Mouse (Mus musculus): ENCODE data around the gene Ube2d3. TPM values are rescaled to one million over a fixed set of nuclear protein-coding genes. Genes with fewer than 3 reads are reported as not detected.

Ube2d3 gene
- polyA plus RNA-seq, 1 experiment from 2014 or later = 409 TPM

- no peaks in the 10 kb centered on the region for H3K36me3 ChIP-seq
- H3K9ac ChIP-seq = no peak overlapping the region
- H3K4me3 ChIP-seq = no peak overlapping the region
- WGBS = 88% methylated on average over 13 of the region's 13 CpGs
- no peak for ATAC-seq (ENCODE audit: low FRiP score)
- no peaks in the 10 kb centered on the region for H3K9me3 ChIP-seq
- H3K4me1 ChIP-seq (replicated peaks) = no peaks in the 10 kb centered on the region
- no peak overlapping the region for H3K27ac ChIP-seq
- H3K4me2 ChIP-seq = no peak overlapping the region
- H3K27me3 ChIP-seq = no peaks in the 10 kb centered on the region
These were observed 68.0 kb downstream of the Ube2d3 start for GRCm38 (mm10) chr3:135505916-135506482.

GRCm38 (mm10) chr3:135507506-135507905, 69.6 kb downstream of the Ube2d3 start:
- Histone ChIP-seq H3K9me3 (no peaks in the 10 kb centered on the region), H3K27ac (no peak overlapping the region), H3K4me3 (no peak overlapping the region), H3K36me3 (no peaks in the 10 kb centered on the region), H3K4me2 (no peak overlapping the region), H3K27me3 (no peaks in the 10 kb centered on the region), H3K4me1 (replicated peaks) (no peaks in the 10 kb centered on the region), H3K9ac (no peak overlapping the region)
- WGBS = 93% methylated on average over 7 of the region's 7 CpGs
- no peak for ATAC-seq (ENCODE audit: low FRiP score)

- ATAC-seq (ENCODE audit: low FRiP score) = no peak
- H3K4me3 ChIP-seq = no peak overlapping the region
These were observed 70.2 kb downstream of the Ube2d3 start for GRCm38 (mm10) chr3:135508191-135508590.

GRCm38 (mm10) chr3:135510372-135510771, 72.4 kb downstream of the Ube2d3 start:
- Histone ChIP-seq H3K4me2 (no peak overlapping the region), H3K27me3 (no peaks in the 10 kb centered on the region), H3K9ac (no peak overlapping the region), H3K27ac (no peak overlapping the region), H3K4me1 (replicated peaks) (peaks cover 8% of the 10 kb centered on the region), H3K9me3 (no peaks in the 10 kb centered on the region), H3K36me3 (no peaks in the 10 kb centered on the region), H3K4me3 (no peak overlapping the region)
- whole genome bisulfite sequencing = 93% methylated on average over 3 of the region's 3 CpGs
- no peak for ATAC-seq (ENCODE audit: low FRiP score)

More at GRCm38 (mm10) chr3:135508191-135508590, 70.2 kb downstream of the Ube2d3 start:
- 91% methylated on average over 1 of the region's 1 CpGs for WGBS
- no peak overlapping the region for H3K4me2 ChIP-seq
- no peak overlapping the region for H3K27ac ChIP-seq
- H3K9me3 ChIP-seq = no peaks in the 10 kb centered on the region
- H3K36me3 ChIP-seq = no peaks in the 10 kb centered on the region
- peaks cover 3% of the 10 kb centered on the region for H3K4me1 ChIP-seq (replicated peaks)
- no peaks in the 10 kb centered on the region for H3K27me3 ChIP-seq
- H3K9ac ChIP-seq = no peak overlapping the region

- no peak for ATAC-seq (ENCODE audit: low FRiP score)
These were observed 73.7 kb downstream of the Ube2d3 start for GRCm38 (mm10) chr3:135511683-135512082.

GRCm38 (mm10) chr3:135513270-135513669, 75.3 kb downstream of the Ube2d3 start:
- 32% methylated on average over 11 of the region's 11 CpGs for WGBS
- H3K27me3 ChIP-seq = no peaks in the 10 kb centered on the region
- peak; percentile 70 for ATAC-seq (ENCODE audit: low FRiP score)
- no peak overlapping the region for H3K4me3 ChIP-seq
- H3K36me3 ChIP-seq = no peaks in the 10 kb centered on the region
- H3K4me1 ChIP-seq (replicated peaks) = peaks cover 8% of the 10 kb centered on the region
- no peak overlapping the region for H3K9ac ChIP-seq
- no peaks in the 10 kb centered on the region for H3K9me3 ChIP-seq
- no peak overlapping the region for H3K27ac ChIP-seq
- H3K4me2 ChIP-seq = peak overlapping the region; percentile 32; the same call in 1 of the 2 replicates

More at GRCm38 (mm10) chr3:135511683-135512082, 73.7 kb downstream of the Ube2d3 start:
- H3K4me1 ChIP-seq (replicated peaks) = peaks cover 8% of the 10 kb centered on the region
- no peak overlapping the region for H3K4me2 ChIP-seq
- no peaks in the 10 kb centered on the region for H3K27me3 ChIP-seq
- no peaks in the 10 kb centered on the region for H3K9me3 ChIP-seq
- no peak overlapping the region for H3K4me3 ChIP-seq
- no peak overlapping the region for H3K9ac ChIP-seq
- WGBS = 48% methylated on average over 11 of the region's 11 CpGs
- H3K36me3 ChIP-seq = no peaks in the 10 kb centered on the region
- H3K27ac ChIP-seq = no peak overlapping the region

GRCm38 (mm10) chr3:135513800-135514425, 76.0 kb downstream of the Ube2d3 start:
- Histone ChIP-seq H3K9ac (no peak overlapping the region), H3K9me3 (no peaks in the 10 kb centered on the region), H3K27ac (no peak overlapping the region), H3K4me2 (no peak overlapping the region), H3K4me1 (replicated peaks) (peaks cover 8% of the 10 kb centered on the region), H3K36me3 (no peaks in the 10 kb centered on the region), H3K4me3 (no peak overlapping the region), H3K27me3 (no peaks in the 10 kb centered on the region)
- 78% methylated on average over 14 of the region's 14 CpGs for WGBS
- ATAC-seq (ENCODE audit: low FRiP score) = 0 out of 2 replicates have a peak, but pooled peaks have one; percentile 8

GRCm38 (mm10) chr3:135515246-135515645, 77.3 kb downstream of the Ube2d3 start:
- peaks cover 8% of the 10 kb centered on the region for H3K4me1 ChIP-seq (replicated peaks)
- WGBS = 86% methylated on average over 5 of the region's 5 CpGs
- H3K36me3 ChIP-seq = no peaks in the 10 kb centered on the region
- H3K4me3 ChIP-seq = no peak overlapping the region
- H3K9me3 ChIP-seq = no peaks in the 10 kb centered on the region
- H3K4me2 ChIP-seq = no peak overlapping the region
- H3K27ac ChIP-seq = no peak overlapping the region
- H3K9ac ChIP-seq = no peak overlapping the region
- H3K27me3 ChIP-seq = no peaks in the 10 kb centered on the region
- no peak for ATAC-seq (ENCODE audit: low FRiP score)

- ATAC-seq (ENCODE audit: low FRiP score) = no peak
- Histone ChIP-seq H3K36me3 (no peaks in the 10 kb centered on the region), H3K4me3 (no peak overlapping the region), H3K4me2 (no peak overlapping the region), H3K9ac (no peak overlapping the region), H3K4me1 (replicated peaks) (peaks cover 8% of the 10 kb centered on the region), H3K27me3 (no peaks in the 10 kb centered on the region), H3K9me3 (no peaks in the 10 kb centered on the region), H3K27ac (no peak overlapping the region)
- WGBS = 63% methylated on average over 6 of the region's 6 CpGs
These were observed 78.9 kb downstream of the Ube2d3 start for GRCm38 (mm10) chr3:135516891-135517290.

Other genes with a start within 250 kb of the Ube2d3 start
- gene Cenpe, start 225.6 kb upstream of the Ube2d3 start, polyA plus RNA-seq (2015; fragmentation: Nextera tagmentation; extraction: Ambion mirVana) = 6.3 and 7.5 TPM in 2 replicates
- gene Bdh2, start 156.9 kb upstream of the Ube2d3 start, polyA plus RNA-seq (2015; fragmentation: Nextera tagmentation; extraction: Ambion mirVana) = 5.8 TPM in 2 replicates
- 1.1 and 1.4 TPM in 2 replicates for gene Slc9b2, start 130.4 kb upstream of the Ube2d3 start, polyA plus RNA-seq (2015; fragmentation: Nextera tagmentation; extraction: Ambion mirVana)
- gene Slc9b1, start 90.1 kb upstream of the Ube2d3 start, polyA plus RNA-seq (2015; fragmentation: Nextera tagmentation; extraction: Ambion mirVana) = 0.12 TPM in 1 of 2 replicates, not detected in the other
- gene Cisd2, start 14.2 kb upstream of the Ube2d3 start, polyA plus RNA-seq (2015; fragmentation: Nextera tagmentation; extraction: Ambion mirVana) = 74.1 and 77.0 TPM in 2 replicates
- 5.5 and 5.6 TPM in 2 replicates for gene Manba, start 47.5 kb downstream of the Ube2d3 start, polyA plus RNA-seq (2015; fragmentation: Nextera tagmentation; extraction: Ambion mirVana)